Mouse (Mus musculus) liver, embryonic 11.5 days (tissue): ENCODE results near the gene Kcnq5. TPM values are rescaled to one million over a fixed set of nuclear protein-coding genes. Genes with fewer than 3 reads are reported as not detected.

Source experiments
- ATAC-seq: fragments of 200-750 bp; cut with Nextera tagmentation; replicated peaks from 2 replicates; pipeline ENCODE4 v1.8.0; 2017; ENCODE audit warnings: moderate number of reproducible peaks, mild to moderate bottlenecking, moderate TSS enrichment, moderate library complexity; ENCODE audit not compliant: low FRiP score
- DNase-seq: peaks from one replicate; pipeline ENCODE4 v3.0.0-alpha.2; 2017; ENCODE audit warnings: low spot score
- H3K27ac ChIP-seq: fragments of 300-500 bp; sonication (generic); 2 replicates; pipeline ENCODE4 v1.5.1; 2014; ENCODE audit warnings: mild to moderate bottlenecking, low read depth, low read length, control low read depth
- H3K27me3 ChIP-seq: fragments of 300-500 bp; sonication (generic); replicated peaks from 2 replicates; pipeline ENCODE4 v1.6.1; 2014; ENCODE audit warnings: low read length, mixed read lengths; ENCODE audit not compliant: control insufficient read depth, insufficient read depth
- H3K36me3 ChIP-seq: fragments of 300-500 bp; sonication (generic); 2 replicates; pipeline ENCODE4 v1.6.1; 2014; ENCODE audit warnings: mild to moderate bottlenecking, low read length, moderate library complexity, mixed read lengths; ENCODE audit not compliant: control insufficient read depth, insufficient read depth
- H3K4me1 ChIP-seq: fragments of 300-500 bp; sonication (generic); replicated peaks from 2 replicates; pipeline ENCODE4 v1.6.1; 2014; ENCODE audit warnings: low read length, mixed read lengths; ENCODE audit not compliant: control insufficient read depth, insufficient read depth
- H3K4me2 ChIP-seq: fragments of 300-500 bp; sonication (generic); 2 replicates; pipeline ENCODE4 v1.6.1; 2014; ENCODE audit warnings: mild to moderate bottlenecking, control low read depth, moderate library complexity
- H3K4me3 ChIP-seq: fragments of 300-500 bp; sonication (generic); 2 replicates; pipeline ENCODE4 v1.5.1; 2014; ENCODE audit warnings: low read depth, low read length, control low read depth
- H3K9ac ChIP-seq: fragments of 300-500 bp; sonication (generic); 2 replicates; pipeline ENCODE4 v1.6.1; 2014; ENCODE audit warnings: low read depth, low read length, control low read depth
- H3K9me3 ChIP-seq: fragments of 300-500 bp; sonication (generic); 2 replicates; pipeline ENCODE4 v1.6.1; 2016; ENCODE audit warnings: low read length, inconsistent platforms, mixed read lengths; ENCODE audit not compliant: control insufficient read depth
- WGBS: fragments of 180-500 bp; shearing (Covaris S2); extraction: QIAGEN DNeasy Blood & Tissue Kit; methylation state at CpG from one replicate; pipeline ENCODE4 v1.1.7; 2014; 5-methylcytosine and 5-hydroxymethylcytosine counted together
- polyA plus RNA-seq: library from polyadenylated mRNA; unstranded; fragments of >200 nt; fragmentation: Nextera tagmentation; extraction: Ambion mirVana; gene quantifications from 2 replicates; pipeline ENCODE4 v1.2.1, GENCODE M21; 2014

The Kcnq5 gene
- polyA plus RNA-seq, 1 experiment from 2014 or later: 2.0 TPM

GRCm38 (mm10) chr1:21650820-21651219, 310.9 kb downstream of the Kcnq5 start:
- WGBS: 74% methylated on average over 4 of the region's 4 CpGs
- Histone ChIP-seq H3K27ac (no peak overlapping the region), H3K9ac (no peak overlapping the region), H3K36me3 (no peaks in the 10 kb centered on the region), H3K27me3 (no peaks in the 10 kb centered on the region), H3K4me2 (no peak overlapping the region), H3K4me1 (no peaks in the 10 kb centered on the region), H3K4me3 (no peak overlapping the region), H3K9me3 (no peaks in the 10 kb centered on the region)
- DNase-seq: no peak
- no peak for ATAC-seq

DNA sequence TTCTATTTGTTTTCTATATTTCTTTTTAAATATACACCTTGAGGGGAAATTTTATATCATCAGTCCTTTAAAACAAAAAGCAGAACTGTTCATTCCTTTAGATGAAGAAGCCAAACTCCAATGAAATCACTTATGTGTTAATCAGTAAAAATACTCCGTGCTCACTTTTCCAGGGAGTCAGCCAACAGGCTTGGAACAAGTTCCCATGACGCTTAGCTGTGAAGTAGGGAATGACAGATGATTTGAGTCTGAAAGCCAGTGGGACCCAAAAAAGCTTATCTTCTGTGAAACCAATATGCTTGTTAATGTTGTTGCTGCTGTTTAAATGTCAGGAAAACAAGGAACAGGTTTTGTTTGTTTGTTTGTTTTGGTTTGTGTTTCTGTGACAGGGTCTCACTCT, 326.3 kb downstream of the Kcnq5 start:
- Histone ChIP-seq H3K27me3 (no peaks in the 10 kb centered on the region), H3K36me3 (no peaks in the 10 kb centered on the region), H3K9ac (no peak overlapping the region), H3K4me2 (no peak overlapping the region), H3K9me3 (no peaks in the 10 kb centered on the region), H3K4me1 (no peaks in the 10 kb centered on the region), H3K4me3 (no peak overlapping the region), H3K27ac (no peak overlapping the region)
- ATAC-seq: no peak
- DNase-seq: no peak
- WGBS: 76% methylated on average over 2 of the region's 2 CpGs

DNA sequence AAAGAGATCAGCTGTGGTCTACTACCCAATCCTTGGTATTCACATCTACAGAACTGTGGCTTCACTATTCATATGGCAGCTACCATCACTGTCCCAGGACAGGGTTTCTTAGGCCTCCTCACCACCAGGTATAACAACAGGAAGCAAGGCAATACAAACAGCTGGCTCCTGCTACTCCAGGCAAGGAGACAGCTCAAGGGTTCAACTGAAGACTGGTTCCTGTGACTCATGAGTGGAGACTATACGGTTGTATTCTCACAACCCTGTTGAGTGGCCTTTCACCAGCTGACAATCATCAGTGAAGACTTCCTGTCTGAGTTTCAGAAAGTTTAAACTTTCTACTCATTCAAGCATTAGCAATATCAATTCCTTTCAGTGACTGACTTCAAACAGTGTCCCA, 327.7 kb downstream of the Kcnq5 start:
- 73% methylated on average over 1 of the region's 1 CpGs for WGBS
- no peaks in the 10 kb centered on the region for H3K27me3 ChIP-seq
- H3K9me3 ChIP-seq: no peaks in the 10 kb centered on the region
- no peak overlapping the region for H3K4me2 ChIP-seq
- no peak overlapping the region for H3K9ac ChIP-seq
- H3K4me3 ChIP-seq: no peak overlapping the region
- DNase-seq (no peak), ATAC-seq (no peak)
- no peaks in the 10 kb centered on the region for H3K4me1 ChIP-seq
- no peak overlapping the region for H3K27ac ChIP-seq
- no peaks in the 10 kb centered on the region for H3K36me3 ChIP-seq

DNA sequence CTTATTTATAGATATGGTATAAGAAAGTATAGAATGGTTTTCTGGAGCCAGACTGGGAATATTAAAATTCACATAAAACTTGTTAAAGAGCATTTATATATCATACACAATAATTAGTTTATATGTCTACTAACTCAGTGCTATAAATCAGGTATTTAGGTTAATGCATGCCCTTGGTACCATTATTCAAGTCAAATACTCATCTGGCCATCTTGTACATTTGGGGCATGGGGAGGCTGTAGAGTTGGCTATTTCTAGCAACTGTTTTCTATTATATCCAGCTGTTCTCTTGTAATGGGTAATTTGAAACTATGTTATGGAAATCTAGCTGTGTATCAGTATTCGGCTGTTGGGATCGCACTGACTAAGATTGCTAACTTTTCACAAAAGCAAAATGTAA, 339.3 kb downstream of the Kcnq5 start:
- H3K36me3 ChIP-seq: no peaks in the 10 kb centered on the region
- ATAC-seq (no peak), DNase-seq (no peak)
- H3K4me2 ChIP-seq: no peak overlapping the region
- no peaks in the 10 kb centered on the region for H3K27me3 ChIP-seq
- H3K27ac ChIP-seq: no peak overlapping the region
- no peaks in the 10 kb centered on the region for H3K4me1 ChIP-seq
- 92% methylated on average over 2 of the region's 2 CpGs for WGBS
- no peaks in the 10 kb centered on the region for H3K9me3 ChIP-seq
- H3K9ac ChIP-seq: no peak overlapping the region
- H3K4me3 ChIP-seq: no peak overlapping the region

DNA sequence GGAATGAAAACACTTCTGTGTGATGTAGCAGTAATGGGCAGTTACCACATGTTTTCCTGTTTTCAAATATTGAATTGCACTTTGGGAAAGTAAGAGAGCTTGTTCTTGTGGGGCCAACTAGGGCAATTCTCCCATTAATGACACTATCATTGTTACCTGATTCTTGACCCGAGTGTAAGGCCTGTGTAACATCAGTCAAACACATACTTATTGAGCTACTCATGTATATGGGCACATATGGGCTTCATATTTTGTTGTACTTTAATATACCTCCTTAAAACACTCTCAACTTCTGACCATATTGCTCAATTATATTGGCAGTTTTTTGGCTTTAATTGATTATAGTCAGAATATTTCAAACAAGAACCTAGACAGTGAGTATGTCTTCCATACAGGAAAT, 339.7 kb downstream of the Kcnq5 start:
- Histone ChIP-seq H3K4me3 (no peak overlapping the region), H3K9me3 (no peaks in the 10 kb centered on the region), H3K4me2 (no peak overlapping the region), H3K9ac (no peak overlapping the region), H3K4me1 (no peaks in the 10 kb centered on the region), H3K27me3 (no peaks in the 10 kb centered on the region), H3K27ac (no peak overlapping the region), H3K36me3 (no peaks in the 10 kb centered on the region)
- 78% methylated on average over 1 of the region's 1 CpGs for WGBS
- DNase-seq (no peak), ATAC-seq (no peak)

- Histone ChIP-seq H3K36me3 (no peaks in the 10 kb centered on the region), H3K27me3 (no peaks in the 10 kb centered on the region), H3K4me3 (no peak overlapping the region), H3K9me3 (no peaks in the 10 kb centered on the region), H3K9ac (no peak overlapping the region), H3K27ac (no peak overlapping the region), H3K4me1 (no peaks in the 10 kb centered on the region), H3K4me2 (no peak overlapping the region)
- 62% methylated on average over 3 of the region's 3 CpGs for WGBS
- DNase-seq (no peak), ATAC-seq (no peak)
Measured at GRCm38 (mm10) chr1:21618712-21619111, 343.0 kb downstream of the Kcnq5 start.

- no peak overlapping the region for H3K4me2 ChIP-seq
- no peaks in the 10 kb centered on the region for H3K36me3 ChIP-seq
- no peaks in the 10 kb centered on the region for H3K27me3 ChIP-seq
- ATAC-seq: no peak
- no peaks in the 10 kb centered on the region for H3K4me1 ChIP-seq
- H3K9ac ChIP-seq: no peak overlapping the region
- no peak overlapping the region for H3K27ac ChIP-seq
- H3K4me3 ChIP-seq: no peak overlapping the region
- no peak for DNase-seq
- 68% methylated on average over 4 of the region's 4 CpGs for WGBS
- H3K9me3 ChIP-seq: no peaks in the 10 kb centered on the region
Measured at GRCm38 (mm10) chr1:21616666-21617065, 345.1 kb downstream of the Kcnq5 start.

DNA sequence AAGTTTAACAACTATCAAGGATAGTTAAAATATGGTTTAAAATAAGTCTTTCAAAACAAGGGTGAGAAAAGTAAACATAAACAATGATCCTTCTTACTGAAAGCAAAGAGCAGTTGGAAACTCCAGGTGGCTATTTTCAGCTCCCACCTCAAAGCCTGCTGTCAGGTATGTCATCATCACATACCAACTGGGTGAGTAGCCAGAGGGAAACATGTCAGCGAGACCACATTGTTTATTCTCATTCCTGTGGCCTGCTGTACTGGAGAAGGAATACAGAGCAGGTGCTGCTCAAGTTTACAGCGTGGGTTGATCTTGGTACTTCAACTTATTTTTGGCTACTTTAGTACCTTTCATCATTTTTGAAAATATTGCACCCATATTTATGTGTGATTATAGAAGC, 347.8 kb downstream of the Kcnq5 start:
- ATAC-seq (no peak), DNase-seq (no peak)
- H3K9ac ChIP-seq: no peak overlapping the region
- no peaks in the 10 kb centered on the region for H3K4me1 ChIP-seq
- H3K4me2 ChIP-seq: no peak overlapping the region
- no peak overlapping the region for H3K4me3 ChIP-seq
- no peaks in the 10 kb centered on the region for H3K9me3 ChIP-seq
- H3K27ac ChIP-seq: no peak overlapping the region
- 52% methylated on average over 2 of the region's 2 CpGs for WGBS
- H3K36me3 ChIP-seq: no peaks in the 10 kb centered on the region
- no peaks in the 10 kb centered on the region for H3K27me3 ChIP-seq

- DNase-seq: no peak
- Histone ChIP-seq H3K9me3 (no peaks in the 10 kb centered on the region), H3K4me3 (no peak overlapping the region), H3K36me3 (no peaks in the 10 kb centered on the region), H3K4me2 (no peak overlapping the region), H3K27ac (no peak overlapping the region), H3K27me3 (no peaks in the 10 kb centered on the region), H3K4me1 (no peaks in the 10 kb centered on the region), H3K9ac (no peak overlapping the region)
- ATAC-seq: no peak
- 78% methylated on average over 4 of the region's 4 CpGs for WGBS
Measured at GRCm38 (mm10) chr1:21604003-21604402, 357.7 kb downstream of the Kcnq5 start.
